Mouse (Mus musculus) neural tube, embryonic 11.5 days (tissue): ENCODE results near the gene Ppp2ca. TPM values are rescaled to one million over a fixed set of nuclear protein-coding genes. Genes with fewer than 3 reads are reported as not detected.

Experiments used
- ATAC-seq: fragments of 200-750 bp; cut with Nextera tagmentation; 2 replicates; pipeline ENCODE4 v1.8.0; 2017; ENCODE audit warnings: moderate number of reproducible peaks, mild to moderate bottlenecking, moderate TSS enrichment, moderate library complexity; ENCODE audit not compliant: insufficient read depth, low FRiP score, low TSS enrichment
- DNase-seq: peaks from one replicate; pipeline ENCODE4 v3.0.0-alpha.2; 2015; ENCODE audit warnings: low spot score
- H3K27ac ChIP-seq: fragments of 300-500 bp; sonication (generic); 2 replicates; pipeline ENCODE4 v1.5.1; 2014; ENCODE audit warnings: low read depth, mild to moderate bottlenecking, low read length
- H3K27me3 ChIP-seq: fragments of 300-500 bp; sonication (generic); 2 replicates; pipeline ENCODE4 v1.6.1; 2014; ENCODE audit warnings: mild to moderate bottlenecking, low read length, mixed read lengths; ENCODE audit not compliant: control insufficient read depth, insufficient read depth
- H3K36me3 ChIP-seq: fragments of 300-500 bp; sonication (generic); 2 replicates; pipeline ENCODE4 v1.6.1; 2014; ENCODE audit warnings: mild to moderate bottlenecking, low read length, moderate library complexity, mixed read lengths; ENCODE audit not compliant: control insufficient read depth, insufficient read depth
- H3K4me1 ChIP-seq: fragments of 300-500 bp; sonication (generic); 2 replicates; pipeline ENCODE4 v1.6.1; 2014; ENCODE audit warnings: low read length, mixed read lengths; ENCODE audit not compliant: control insufficient read depth, insufficient read depth
- H3K4me2 ChIP-seq: fragments of 300-500 bp; sonication (generic); 2 replicates; pipeline ENCODE4 v1.6.1; 2014; ENCODE audit warnings: low read depth, mild to moderate bottlenecking, moderate library complexity
- H3K4me3 ChIP-seq: fragments of 300-500 bp; sonication (generic); 2 replicates; pipeline ENCODE4 v1.5.1; 2014; ENCODE audit warnings: low read depth, low read length
- H3K9ac ChIP-seq: fragments of 300-500 bp; sonication (generic); 2 replicates; pipeline ENCODE4 v1.6.1; 2014; ENCODE audit warnings: mild to moderate bottlenecking, low read length
- H3K9me3 ChIP-seq: fragments of 300-500 bp; sonication (generic); 2 replicates; pipeline ENCODE4 v1.6.1; 2016; ENCODE audit warnings: low read length; ENCODE audit not compliant: control insufficient read depth
- WGBS: fragments of 180-500 bp; shearing (Covaris S2); extraction: QIAGEN DNeasy Blood & Tissue Kit; methylation state at CpG from one replicate; pipeline ENCODE4 v1.1.7; 2014; 5-methylcytosine and 5-hydroxymethylcytosine counted together
- polyA plus RNA-seq: library from polyadenylated mRNA; unstranded; fragments of >200 nt; fragmentation: Nextera tagmentation; extraction: Ambion mirVana; gene quantifications from 2 replicates; pipeline ENCODE4 v1.2.1, GENCODE M21; 2014

Gene Ppp2ca
- polyA plus RNA-seq, 1 experiment from 2014 or later, result 132 TPM

GRCm38 (mm10) chr11:52085857-52086203, 12.7 kb upstream of the Ppp2ca start:
- Histone ChIP-seq H3K4me1 (no peaks in the 10 kb centered on the region), H3K4me2 (no peak overlapping the region), H3K9me3 (no peaks in the 10 kb centered on the region), H3K9ac (no peak overlapping the region), H3K27me3 (no peaks in the 10 kb centered on the region), H3K27ac (no peak overlapping the region), H3K36me3 (no peaks in the 10 kb centered on the region), H3K4me3 (no peak overlapping the region)
- 78% methylated on average over 4 of the region's 4 CpGs for WGBS
- ATAC-seq (no peak), DNase-seq (no peak)

DNA sequence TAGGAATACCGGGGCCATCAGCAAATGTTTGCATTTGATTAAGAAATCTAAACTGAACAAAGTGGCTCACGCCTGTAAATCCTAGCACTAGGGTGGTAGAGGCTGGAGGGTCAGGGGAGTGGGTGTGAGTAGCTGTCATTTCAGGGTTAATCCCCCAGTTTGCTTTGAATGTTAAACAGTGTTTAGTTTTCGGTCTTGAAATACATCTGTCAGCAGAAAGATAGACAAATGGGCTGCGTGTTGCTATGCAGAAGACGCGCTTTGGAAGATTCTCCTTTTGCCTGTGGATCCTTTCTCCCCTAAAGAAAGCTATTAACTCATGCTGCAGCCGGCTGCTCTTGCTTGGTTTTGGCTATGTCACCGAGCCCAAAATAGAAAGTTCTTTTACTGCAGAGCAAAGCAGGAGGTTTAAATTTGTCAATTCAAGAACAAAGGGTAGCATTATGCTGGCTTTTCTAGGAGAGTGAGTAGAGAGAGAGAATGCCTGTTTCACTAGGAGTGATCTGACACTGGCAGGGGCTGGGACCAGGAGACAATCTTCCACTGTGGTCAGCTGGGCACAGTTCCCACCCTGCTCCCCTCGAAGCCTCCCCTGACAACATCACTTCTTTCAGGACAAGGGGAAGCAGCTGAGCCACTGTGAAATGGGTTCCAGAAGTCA, 12.1 kb upstream of the Ppp2ca start:
- Histone ChIP-seq H3K4me3 (no peak overlapping the region), H3K27ac (no peak overlapping the region), H3K4me2 (no peak overlapping the region), H3K36me3 (no peaks in the 10 kb centered on the region), H3K27me3 (no peaks in the 10 kb centered on the region), H3K9ac (no peak overlapping the region), H3K9me3 (no peaks in the 10 kb centered on the region), H3K4me1 (no peaks in the 10 kb centered on the region)
- WGBS, result 62% methylated on average over 9 of the region's 9 CpGs
- ATAC-seq (no peak), DNase-seq (no peak)

DNA sequence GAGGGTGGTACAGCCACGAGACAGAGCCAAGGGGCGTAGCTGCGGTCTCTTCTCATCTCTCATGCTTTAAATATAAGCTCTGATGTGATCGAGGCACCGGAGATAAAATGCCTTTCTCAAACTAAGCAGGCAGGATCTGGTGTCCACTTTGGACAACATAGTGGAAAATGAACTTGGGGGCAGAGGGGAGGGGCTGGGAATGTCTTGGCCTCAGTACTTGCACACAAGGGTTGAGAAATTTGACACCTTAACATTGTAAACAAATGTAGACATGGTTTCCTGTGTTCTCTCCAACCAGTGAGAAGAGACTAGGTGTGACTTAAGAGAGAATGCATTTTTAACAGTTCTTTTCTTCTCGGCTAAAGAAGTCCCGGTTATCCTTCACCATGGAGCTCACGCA, 9.2 kb upstream of the Ppp2ca start:
- no peak overlapping the region for H3K9ac ChIP-seq
- H3K36me3 ChIP-seq, result no peaks in the 10 kb centered on the region
- no peaks in the 10 kb centered on the region for H3K4me1 ChIP-seq
- WGBS, result 76% methylated on average over 8 of the region's 8 CpGs
- DNase-seq (no peak), ATAC-seq (no peak)
- no peak overlapping the region for H3K27ac ChIP-seq
- no peak overlapping the region for H3K4me3 ChIP-seq
- H3K27me3 ChIP-seq, result no peaks in the 10 kb centered on the region
- H3K4me2 ChIP-seq, result no peak overlapping the region
- no peaks in the 10 kb centered on the region for H3K9me3 ChIP-seq

- WGBS, result 91% methylated on average over 9 of the region's 9 CpGs
- H3K4me3 ChIP-seq, result no peak overlapping the region
- H3K9me3 ChIP-seq, result no peaks in the 10 kb centered on the region
- no peaks in the 10 kb centered on the region for H3K27me3 ChIP-seq
- H3K4me1 ChIP-seq, result no peaks in the 10 kb centered on the region
- no peak for DNase-seq
- ATAC-seq, result no peak
- no peaks in the 10 kb centered on the region for H3K36me3 ChIP-seq
- no peak overlapping the region for H3K9ac ChIP-seq
- H3K27ac ChIP-seq, result no peak overlapping the region
- H3K4me2 ChIP-seq, result no peak overlapping the region
Measured at GRCm38 (mm10) chr11:52091261-52091660, 7.2 kb upstream of the Ppp2ca start.

DNA sequence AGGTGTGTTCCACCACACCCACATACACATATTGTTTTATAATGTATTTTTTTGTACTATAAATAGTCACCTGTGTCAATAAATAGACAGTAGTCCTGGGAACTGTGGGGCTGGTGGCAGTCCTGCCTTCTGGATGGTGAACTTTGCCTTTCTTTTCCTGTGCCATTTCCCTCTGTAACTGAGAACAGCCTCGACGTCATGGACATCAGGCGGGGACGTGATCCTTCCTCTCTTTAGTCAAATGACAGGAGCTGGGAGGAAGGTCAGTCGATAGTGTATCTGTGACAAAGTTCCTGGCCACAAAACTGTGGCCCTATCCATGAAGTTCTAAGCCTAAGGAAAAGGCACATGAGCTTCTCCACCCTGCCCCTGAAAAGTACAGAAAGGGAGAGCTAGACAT, 3.9 kb upstream of the Ppp2ca start:
- WGBS, result 71% methylated on average over 5 of the region's 5 CpGs
- DNase-seq (no peak), ATAC-seq (no peak)
- Histone ChIP-seq H3K27me3 (no peaks in the 10 kb centered on the region), H3K4me1 (peaks cover 5% of the 10 kb centered on the region), H3K27ac (no peak overlapping the region), H3K9me3 (no peaks in the 10 kb centered on the region), H3K4me3 (no peak overlapping the region), H3K4me2 (no peak overlapping the region), H3K9ac (no peak overlapping the region), H3K36me3 (no peaks in the 10 kb centered on the region)

DNA sequence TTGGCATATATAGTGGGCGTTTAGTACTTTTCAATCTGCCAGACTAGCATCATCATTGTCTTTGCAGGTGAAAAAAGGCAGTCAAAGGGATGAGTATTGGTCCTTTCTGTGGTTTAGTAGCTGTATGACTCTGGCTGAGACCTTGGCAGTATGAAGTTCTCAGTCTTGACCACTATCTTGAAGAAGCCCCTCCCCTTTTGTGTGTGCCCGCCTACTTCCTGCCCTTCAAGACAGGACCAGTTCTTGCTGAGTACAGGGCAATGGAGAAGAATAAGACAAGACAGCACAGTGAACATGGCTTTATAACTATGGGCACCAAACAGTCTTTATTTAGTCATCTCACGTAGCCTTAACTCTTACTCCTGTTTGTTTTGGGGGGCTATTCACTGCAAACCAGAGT, 1.5 kb upstream of the Ppp2ca start:
- no peak for ATAC-seq
- no peak overlapping the region for H3K4me2 ChIP-seq
- 76% methylated on average over 3 of the region's 3 CpGs for WGBS

GRCm38 (mm10) chr11:52097596-52097995, 885 bp upstream of the Ppp2ca start:
- no peaks in the 10 kb centered on the region for H3K27me3 ChIP-seq
- ATAC-seq (no peak), DNase-seq (no peak)
- 75% methylated on average over 2 of the region's 2 CpGs for WGBS
- no peaks in the 10 kb centered on the region for H3K9me3 ChIP-seq
- peaks cover 12% of the 10 kb centered on the region for H3K4me1 ChIP-seq
- H3K27ac ChIP-seq, result no peak overlapping the region
- H3K9ac ChIP-seq, result peak overlapping the region; percentile 71
- peak overlapping the region; percentile 99; the same call in 1 of the 2 replicates for H3K4me3 ChIP-seq
- peak overlapping the region; percentile 79 for H3K4me2 ChIP-seq
- H3K36me3 ChIP-seq, result no peaks in the 10 kb centered on the region

More for the DNA sequence above, 1.5 kb upstream of the Ppp2ca start:
- DNase-seq, result no peak
- Histone ChIP-seq H3K4me1 (peaks cover 12% of the 10 kb centered on the region), H3K9me3 (no peaks in the 10 kb centered on the region), H3K27me3 (no peaks in the 10 kb centered on the region), H3K4me3 (no peak overlapping the region), H3K36me3 (no peaks in the 10 kb centered on the region), H3K27ac (no peak overlapping the region), H3K9ac (no peak overlapping the region)

GRCm38 (mm10) chr11:52099031-52099761, 715 bp downstream of the Ppp2ca start:
- Histone ChIP-seq H3K4me3 (peak overlapping the region; percentile 99), H3K9ac (peak overlapping the region; percentile 98), H3K4me1 (peaks cover 12% of the 10 kb centered on the region), H3K27ac (peak overlapping the region; percentile 99), H3K9me3 (no peaks in the 10 kb centered on the region), H3K27me3 (no peaks in the 10 kb centered on the region), H3K36me3 (no peaks in the 10 kb centered on the region), H3K4me2 (peak overlapping the region; percentile 79)
- peak; percentile 89 for DNase-seq
- WGBS, result under 1% methylated on average over 71 of the region's 72 CpGs
- ATAC-seq, result peak; percentile 89

- no peak for DNase-seq
- H3K9me3 ChIP-seq, result no peaks in the 10 kb centered on the region
- peak overlapping the region; percentile 79 for H3K4me2 ChIP-seq
- H3K27ac ChIP-seq, result no peak overlapping the region
- no peaks in the 10 kb centered on the region for H3K36me3 ChIP-seq
- H3K9ac ChIP-seq, result peak overlapping the region; percentile 98
- WGBS, result 5% methylated on average over 7 of the region's 7 CpGs
- peaks cover 12% of the 10 kb centered on the region for H3K4me1 ChIP-seq
- no peak for ATAC-seq
- H3K4me3 ChIP-seq, result peak overlapping the region; percentile 99
- H3K27me3 ChIP-seq, result no peaks in the 10 kb centered on the region
Measured at GRCm38 (mm10) chr11:52099771-52100219, 1.3 kb downstream of the Ppp2ca start.
